Mouse (Mus musculus) CD4-positive, CD25-positive, alpha-beta regulatory T cell, adult 9 weeks (primary cell): Measurements from ENCODE around the gene Cdk5rap3. TPM values are rescaled to one million over a fixed set of nuclear protein-coding genes. Genes with fewer than 3 reads are reported as not detected.

Source experiments
- polyA plus RNA-seq: library from polyadenylated mRNA; unstranded; fragments of 100-300 nt; shearing (Covaris generic); gene quantifications from one replicate; pipeline ENCODE4 v1.2.1, GENCODE M21; 2017

Cdk5rap3 gene
- 109 TPM for polyA plus RNA-seq

DNA sequence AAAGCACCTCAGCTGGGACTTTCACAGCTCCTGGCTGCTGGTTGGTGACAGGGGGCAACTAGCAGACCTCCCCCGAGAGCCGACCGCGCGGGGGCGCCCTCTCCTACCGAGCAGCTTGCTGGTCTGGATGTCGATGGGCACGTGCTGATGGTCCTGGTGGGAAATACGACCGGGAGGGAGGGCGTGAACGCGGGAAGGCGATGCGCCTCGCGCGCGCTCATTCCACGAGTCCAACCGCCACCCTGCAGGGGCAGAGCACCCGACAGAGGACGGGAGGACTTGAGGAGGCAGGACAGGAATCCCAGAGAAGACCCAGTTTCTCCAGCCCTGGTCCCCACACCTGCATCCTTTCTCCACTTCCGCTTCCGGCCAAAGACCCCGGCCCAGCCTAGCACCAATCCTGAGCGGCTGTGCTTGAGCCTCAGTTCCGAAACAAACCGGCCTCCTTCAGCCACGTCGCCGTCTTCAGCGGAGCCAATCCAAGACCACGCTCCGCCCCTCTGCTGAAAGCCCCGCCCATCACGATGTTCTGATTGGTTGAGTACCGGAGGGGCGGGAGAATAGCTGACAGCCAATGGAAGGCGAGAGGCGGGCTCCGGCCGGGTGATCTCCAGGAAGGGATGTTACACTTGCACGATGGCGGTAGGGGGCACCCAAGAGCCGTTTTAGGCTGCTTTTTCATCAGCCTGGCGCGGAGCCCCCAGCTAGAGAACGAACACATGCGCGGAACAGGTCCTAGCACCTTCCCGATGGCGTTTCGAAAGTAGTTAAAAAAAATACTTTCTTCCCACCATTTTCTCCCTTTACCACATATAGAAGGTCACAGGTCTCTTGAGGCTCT is at the start of gene Cdk5rap3:
TSS of gene Cdk5rap3 (minus strand) at position 453 of the 841 bp plus-strand sequence.

DNA sequence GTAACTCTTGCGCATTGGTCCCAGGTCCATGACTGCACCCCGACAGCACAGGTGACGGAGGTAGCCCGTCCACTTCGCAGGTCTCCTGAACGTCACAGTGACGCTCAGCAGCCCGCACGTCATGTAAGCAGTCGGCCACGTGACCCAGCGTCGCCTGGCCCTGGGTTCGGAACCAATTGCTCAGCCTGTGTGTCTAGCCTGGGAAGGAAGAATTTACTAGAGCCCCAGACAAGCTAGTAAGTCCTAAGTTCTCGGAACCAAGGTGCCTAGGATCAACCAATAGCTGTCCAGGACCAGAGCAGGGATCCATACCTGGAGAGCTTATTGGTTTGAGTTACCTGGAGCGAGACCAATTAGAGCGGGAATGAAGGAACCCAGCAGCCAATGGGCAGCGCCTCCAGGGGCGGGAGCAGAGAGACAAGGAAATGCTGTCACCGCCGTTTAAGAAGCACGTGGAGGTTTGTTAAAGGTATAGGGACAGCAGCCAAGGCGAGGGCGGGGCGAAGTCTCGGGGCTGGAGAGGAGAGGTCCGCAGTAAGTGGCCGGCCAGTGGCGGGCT is 27.5 kb upstream of the Cdk5rap3 start, which contains the start of gene Pnpo:
TSS of gene Pnpo (minus strand) at position 241 of the 559 bp plus-strand sequence.

DNA sequence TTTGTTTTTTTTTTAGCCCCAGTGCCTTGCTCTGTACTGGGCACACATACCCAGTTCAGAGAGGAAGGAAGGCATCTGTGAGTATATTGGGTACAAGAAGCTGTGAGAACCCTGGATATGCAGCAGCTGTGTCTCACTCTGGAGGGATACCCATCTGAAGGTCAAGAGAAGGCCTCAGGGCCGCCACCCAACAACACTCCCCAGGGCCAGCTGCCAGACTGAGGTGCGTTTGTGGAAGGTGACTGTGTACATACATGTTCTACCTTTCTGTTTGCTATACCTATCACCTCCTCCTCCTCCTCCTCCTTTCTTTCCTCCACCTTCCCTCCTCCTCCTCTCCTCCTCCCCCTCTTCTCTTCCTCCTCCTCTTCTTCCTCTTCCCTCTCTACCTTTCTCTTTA is 11.8 kb upstream of the Cdk5rap3 start, which contains the start of gene Prr15l:
TSS of gene Prr15l (plus strand) at position 17 of the 400 bp plus-strand sequence.

Other genes with a start within 250 kb of the Cdk5rap3 start
- 31.4 TPM for gene Snx11, start 138.9 kb downstream of the Cdk5rap3 start, polyA plus RNA-seq
- 39.7 TPM for gene Cbx1, start 127.4 kb downstream of the Cdk5rap3 start, polyA plus RNA-seq
- 47.4 TPM for gene Nfe2l1, start 86.5 kb downstream of the Cdk5rap3 start, polyA plus RNA-seq
- gene Copz2, start 66.6 kb downstream of the Cdk5rap3 start, polyA plus RNA-seq = not detected
- 0.48 TPM for gene Prr15l, start 11.6 kb upstream of the Cdk5rap3 start, polyA plus RNA-seq
- 51.3 TPM for gene Pnpo, start 27.5 kb upstream of the Cdk5rap3 start, polyA plus RNA-seq
- 78.8 TPM for gene Sp2, start 66.5 kb upstream of the Cdk5rap3 start, polyA plus RNA-seq
- gene Sp6, start 96.9 kb upstream of the Cdk5rap3 start, polyA plus RNA-seq = 2.9 TPM
- 16.8 TPM for gene Scrn2, start 113.4 kb upstream of the Cdk5rap3 start, polyA plus RNA-seq
- gene Lrrc46, start 124.9 kb upstream of the Cdk5rap3 start, polyA plus RNA-seq = not detected
- 87.8 TPM for gene Mrpl10, start 125.1 kb upstream of the Cdk5rap3 start, polyA plus RNA-seq
- 43.3 TPM for gene Osbpl7, start 134.1 kb upstream of the Cdk5rap3 start, polyA plus RNA-seq
- gene Tbx21, start 198.8 kb upstream of the Cdk5rap3 start, polyA plus RNA-seq = 3.8 TPM
- gene Tbkbp1, start 235.0 kb upstream of the Cdk5rap3 start, polyA plus RNA-seq = 0.09 TPM